Mouse (Mus musculus) liver, postnatal 0 days (tissue): ENCODE measurements around the gene Pdcl3. TPM values are rescaled to one million over a fixed set of nuclear protein-coding genes. Genes with fewer than 3 reads are reported as not detected.

Experiments used
- ATAC-seq: fragments of 200-750 bp; cut with Nextera tagmentation; 2 replicates; pipeline ENCODE4 v1.8.0; 2017; ENCODE audit warnings: mild to moderate bottlenecking, moderate library complexity
- DNase-seq: peaks from one replicate; pipeline ENCODE4 v3.0.0-alpha.2; 2016
- H3K27ac ChIP-seq: fragments of 300-500 bp; sonication (generic); 2 replicates; pipeline ENCODE4 v1.5.1; 2014; ENCODE audit warnings: antibody characterized with exemption, moderate library complexity, mild to moderate bottlenecking, low read depth
- H3K27me3 ChIP-seq: fragments of 300-500 bp; sonication (generic); 2 replicates; pipeline ENCODE4 v1.6.1; 2014; ENCODE audit warnings: low read length, control low read depth, mixed read lengths; ENCODE audit not compliant: insufficient read depth
- H3K36me3 ChIP-seq: fragments of 300-500 bp; sonication (generic); replicated peaks from 2 replicates; pipeline ENCODE4 v1.6.1; 2014; ENCODE audit warnings: mild to moderate bottlenecking, control low read depth, low read length, moderate library complexity, mixed read lengths; ENCODE audit not compliant: insufficient read depth
- H3K4me1 ChIP-seq: fragments of 300-500 bp; sonication (generic); 2 replicates; pipeline ENCODE4 v1.6.1; 2014; ENCODE audit warnings: antibody characterized with exemption, mild to moderate bottlenecking, control low read depth; ENCODE audit not compliant: insufficient read depth
- H3K4me2 ChIP-seq: fragments of 300-500 bp; sonication (generic); 2 replicates; pipeline ENCODE4 v1.6.1; 2014; ENCODE audit warnings: low read depth, mild to moderate bottlenecking, low read length, moderate library complexity, mixed read lengths
- H3K4me3 ChIP-seq: fragments of 300-500 bp; sonication (generic); 2 replicates; pipeline ENCODE4 v1.5.1; 2014; ENCODE audit warnings: low read depth, low read length
- H3K9ac ChIP-seq: fragments of 300-500 bp; sonication (generic); replicated peaks from 2 replicates; pipeline ENCODE4 v1.6.1; 2014; ENCODE audit warnings: mild to moderate bottlenecking, moderate library complexity
- H3K9me3 ChIP-seq: fragments of 300-500 bp; sonication (generic); 2 replicates; pipeline ENCODE4 v1.6.1; 2016; ENCODE audit warnings: mild to moderate bottlenecking, control low read depth, low read length, mixed read lengths
- CTCF ChIP-seq: sonication (generic); IDR thresholded peaks from 2 replicates; pipeline ENCODE4 v1.5.1; 2016; ENCODE audit warnings: antibody characterized with exemption, low read depth
- EP300 ChIP-seq: IDR thresholded peaks from 2 replicates; pipeline ENCODE4 v1.6.1; 2016; ENCODE audit warnings: antibody characterized with exemption, low read depth, mild to moderate bottlenecking
- WGBS: fragments of 180-500 bp; shearing (Covaris S2); extraction: QIAGEN DNeasy Blood & Tissue Kit; methylation state at CpG from one replicate; pipeline ENCODE4 v1.1.7; 2014; ENCODE audit not compliant: insufficient replicate concordance; 5-methylcytosine and 5-hydroxymethylcytosine counted together
- polyA plus RNA-seq: library from polyadenylated mRNA; unstranded; fragments of >200 nt; fragmentation: Nextera tagmentation; extraction: Ambion mirVana; gene quantifications from 2 replicates; pipeline ENCODE4 v1.2.1, GENCODE M21; 2015

Pdcl3 gene
- polyA plus RNA-seq, 1 experiment from 2014 or later: 42.8 TPM

- TF ChIP-seq EP300 (no peak), CTCF (no peak)
- no peak overlapping the region for H3K4me3 ChIP-seq
- H3K9ac ChIP-seq: no peak overlapping the region
- DNase-seq: no peak
- WGBS: 81% methylated on average over 6 of the region's 6 CpGs
- no peaks in the 10 kb centered on the region for H3K9me3 ChIP-seq
- no peak overlapping the region for H3K27ac ChIP-seq
- H3K36me3 ChIP-seq: no peaks in the 10 kb centered on the region
- H3K4me2 ChIP-seq: no peak overlapping the region
- H3K27me3 ChIP-seq: no peaks in the 10 kb centered on the region
- no peak for ATAC-seq
- no peaks in the 10 kb centered on the region for H3K4me1 ChIP-seq
Observed at GRCm38 (mm10) chr1:39013843-39014242, 28.4 kb downstream of the Pdcl3 start.

GRCm38 (mm10) chr1:39015529-39015928 lies 30.1 kb downstream of the Pdcl3 start:
- no peak for TF ChIP-seq EP300
- no peak for TF ChIP-seq CTCF

GRCm38 (mm10) chr1:39017871-39018270 lies 32.5 kb downstream of the Pdcl3 start:
- WGBS: 70% methylated on average over 4 of the region's 4 CpGs
- no peak for TF ChIP-seq CTCF
- TF ChIP-seq EP300: no peak
- Histone ChIP-seq H3K9me3 (no peaks in the 10 kb centered on the region), H3K4me1 (no peaks in the 10 kb centered on the region), H3K36me3 (no peaks in the 10 kb centered on the region), H3K27ac (no peak overlapping the region), H3K9ac (no peak overlapping the region), H3K4me2 (no peak overlapping the region), H3K27me3 (no peaks in the 10 kb centered on the region), H3K4me3 (no peak overlapping the region)
- no peak for DNase-seq
- no peak for ATAC-seq

More at GRCm38 (mm10) chr1:39015529-39015928, 30.1 kb downstream of the Pdcl3 start:
- H3K36me3 ChIP-seq: no peaks in the 10 kb centered on the region
- H3K4me1 ChIP-seq: no peaks in the 10 kb centered on the region
- no peaks in the 10 kb centered on the region for H3K9me3 ChIP-seq
- WGBS: 56% methylated on average over 10 of the region's 10 CpGs
- H3K27me3 ChIP-seq: no peaks in the 10 kb centered on the region
- no peak overlapping the region for H3K4me2 ChIP-seq
- H3K4me3 ChIP-seq: no peak overlapping the region
- no peak overlapping the region for H3K27ac ChIP-seq
- peak; percentile 31 for DNase-seq
- H3K9ac ChIP-seq: no peak overlapping the region
- ATAC-seq: peak; percentile 87

GRCm38 (mm10) chr1:39025142-39025541 lies 39.7 kb downstream of the Pdcl3 start:
- H3K27ac ChIP-seq: no peak overlapping the region

GRCm38 (mm10) chr1:39025840-39026239 lies 40.4 kb downstream of the Pdcl3 start:
- Histone ChIP-seq H3K4me1 (peaks cover 10% of the 10 kb centered on the region; the same call in 1 of the 2 replicates), H3K9me3 (no peaks in the 10 kb centered on the region), H3K27ac (no peak overlapping the region), H3K9ac (no peak overlapping the region), H3K4me2 (0 out of 2 replicates have a peak overlapping the region, but pooled peaks have one; percentile 50), H3K4me3 (no peak overlapping the region), H3K27me3 (0 out of 2 replicates have a peak, but pooled peaks cover 3% of the 10 kb centered on the region), H3K36me3 (no peaks in the 10 kb centered on the region)
- DNase-seq (no peak), ATAC-seq (no peak)
- TF ChIP-seq CTCF (no peak), EP300 (no peak)
- WGBS: 65% methylated on average over 1 of the region's 1 CpGs

More at GRCm38 (mm10) chr1:39025142-39025541, 39.7 kb downstream of the Pdcl3 start:
- H3K9me3 ChIP-seq: no peaks in the 10 kb centered on the region
- TF ChIP-seq EP300: no peak
- TF ChIP-seq CTCF: no peak
- H3K27me3 ChIP-seq: 0 out of 2 replicates have a peak, but pooled peaks cover 3% of the 10 kb centered on the region
- H3K9ac ChIP-seq: no peak overlapping the region
- peak; percentile 78 for ATAC-seq
- WGBS: 14% methylated on average over 7 of the region's 7 CpGs
- peak; percentile 49 for DNase-seq
- H3K4me2 ChIP-seq: peak overlapping the region; percentile 50
- H3K4me3 ChIP-seq: no peak overlapping the region
- no peaks in the 10 kb centered on the region for H3K36me3 ChIP-seq
- H3K4me1 ChIP-seq: peaks cover 10% of the 10 kb centered on the region; the same call in 1 of the 2 replicates

- 0 out of 2 replicates have a peak, but pooled peaks cover 3% of the 10 kb centered on the region for H3K27me3 ChIP-seq
- no peaks in the 10 kb centered on the region for H3K36me3 ChIP-seq
- DNase-seq (no peak), ATAC-seq (no peak)
- no peak overlapping the region for H3K4me3 ChIP-seq
- H3K9me3 ChIP-seq: no peaks in the 10 kb centered on the region
- 82% methylated on average over 7 of the region's 7 CpGs for WGBS
- H3K9ac ChIP-seq: no peak overlapping the region
- no peak overlapping the region for H3K4me2 ChIP-seq
- H3K4me1 ChIP-seq: peaks cover 10% of the 10 kb centered on the region; the same call in 1 of the 2 replicates
- H3K27ac ChIP-seq: no peak overlapping the region
- TF ChIP-seq EP300 (no peak), CTCF (no peak)
Observed at GRCm38 (mm10) chr1:39029176-39029575, 43.8 kb downstream of the Pdcl3 start.
